Mouse (Mus musculus) heart, embryonic 16.5 days (tissue): ENCODE measurements around the gene 4930451I11Rik. TPM values are rescaled to one million over a fixed set of nuclear protein-coding genes. Genes with fewer than 3 reads are reported as not detected.

ENCODE experiments used
- ATAC-seq: fragments of 200-750 bp; cut with Nextera tagmentation; replicated peaks from 2 replicates; pipeline ENCODE4 v1.8.0; 2017; ENCODE audit warnings: moderate number of reproducible peaks; ENCODE audit not compliant: insufficient read depth, low FRiP score; ENCODE audit errors: extremely low read depth
- H3K27ac ChIP-seq: fragments of 300-500 bp; sonication (generic); 2 replicates; pipeline ENCODE4 v1.5.1; 2014; ENCODE audit warnings: mild to moderate bottlenecking, low read length, control low read depth, moderate library complexity
- H3K27me3 ChIP-seq: fragments of 300-500 bp; sonication (generic); 2 replicates; pipeline ENCODE4 v1.6.1; 2014; ENCODE audit warnings: low read length, mixed read lengths; ENCODE audit not compliant: control insufficient read depth, insufficient read depth
- H3K36me3 ChIP-seq: fragments of 300-500 bp; sonication (generic); 2 replicates; pipeline ENCODE4 v1.6.1; 2014; ENCODE audit not compliant: control insufficient read depth, insufficient read depth
- H3K4me1 ChIP-seq: fragments of 300-500 bp; sonication (generic); 2 replicates; pipeline ENCODE4 v1.6.1; 2014; ENCODE audit warnings: low read length, mixed read lengths; ENCODE audit not compliant: control insufficient read depth, insufficient read depth
- H3K4me2 ChIP-seq: fragments of 300-500 bp; sonication (generic); 2 replicates; pipeline ENCODE4 v1.6.1; 2014; ENCODE audit warnings: low read depth, mild to moderate bottlenecking, control low read depth, low read length
- H3K4me3 ChIP-seq: fragments of 300-500 bp; sonication (generic); 2 replicates; pipeline ENCODE4 v1.5.1; 2014; ENCODE audit warnings: mild to moderate bottlenecking, control low read depth, low read length
- H3K9ac ChIP-seq: fragments of 300-500 bp; sonication (generic); 2 replicates; pipeline ENCODE4 v1.6.1; 2014; ENCODE audit warnings: low read length, control low read depth
- H3K9me3 ChIP-seq: fragments of 300-500 bp; sonication (generic); replicated peaks from 2 replicates; pipeline ENCODE4 v1.6.1; 2016; ENCODE audit warnings: low read length; ENCODE audit not compliant: control insufficient read depth
- WGBS: fragments of 180-500 bp; shearing (Covaris S2); extraction: QIAGEN DNeasy Blood & Tissue Kit; methylation state at CpG from one replicate; pipeline ENCODE4 v1.1.7; 2014; 5-methylcytosine and 5-hydroxymethylcytosine counted together
- polyA plus RNA-seq: library from polyadenylated mRNA; unstranded; fragments of >200 nt; fragmentation: Nextera tagmentation; extraction: Ambion mirVana; gene quantifications from 2 replicates; pipeline ENCODE4 v1.2.1, GENCODE M21; 2015

4930451I11Rik gene
- polyA plus RNA-seq, 1 experiment from 2014 or later = not detected

GRCm38 (mm10) chr7:126861429-126862130 is 30.1 kb upstream of the 4930451I11Rik start, which contains the start of gene Hirip3:
Gene Hirip3 (plus strand): TSS chr7:126861972.
- peak within 1 kb of the TSS; percentile 92 for H3K4me2 ChIP-seq
- peaks cover 43% of the 10 kb centered on the region for H3K36me3 ChIP-seq
- whole genome bisulfite sequencing = under 1% methylated on average over 42 of the region's 42 CpGs

GRCm38 (mm10) chr7:126860987-126861386 is 29.5 kb upstream of the 4930451I11Rik start:
- 60% methylated on average over 5 of the region's 5 CpGs for WGBS
- H3K4me3 ChIP-seq = peak overlapping the region; percentile 76
- H3K27ac ChIP-seq = no peak overlapping the region
- peaks cover 20% of the 10 kb centered on the region for H3K4me1 ChIP-seq
- ATAC-seq = no peak
- peaks cover 41% of the 10 kb centered on the region for H3K36me3 ChIP-seq
- H3K4me2 ChIP-seq = peak overlapping the region; percentile 92
- H3K9me3 ChIP-seq = no peaks in the 10 kb centered on the region
- no peaks in the 10 kb centered on the region for H3K27me3 ChIP-seq
- peak overlapping the region; percentile 81 for H3K9ac ChIP-seq

More at GRCm38 (mm10) chr7:126861429-126862130, 30.1 kb upstream of the 4930451I11Rik start, which contains the start of gene Hirip3:
- peak within 1 kb of the TSS; percentile 88 for H3K27ac ChIP-seq
- H3K27me3 ChIP-seq = no peaks in the 10 kb centered on the region
- H3K4me1 ChIP-seq = peaks cover 20% of the 10 kb centered on the region
- H3K9me3 ChIP-seq = no peaks in the 10 kb centered on the region
- peak within 1 kb of the TSS; percentile 81 for H3K9ac ChIP-seq
- H3K4me3 ChIP-seq = peak within 1 kb of the TSS; percentile 76
- peak; percentile 93 for ATAC-seq

DNA sequence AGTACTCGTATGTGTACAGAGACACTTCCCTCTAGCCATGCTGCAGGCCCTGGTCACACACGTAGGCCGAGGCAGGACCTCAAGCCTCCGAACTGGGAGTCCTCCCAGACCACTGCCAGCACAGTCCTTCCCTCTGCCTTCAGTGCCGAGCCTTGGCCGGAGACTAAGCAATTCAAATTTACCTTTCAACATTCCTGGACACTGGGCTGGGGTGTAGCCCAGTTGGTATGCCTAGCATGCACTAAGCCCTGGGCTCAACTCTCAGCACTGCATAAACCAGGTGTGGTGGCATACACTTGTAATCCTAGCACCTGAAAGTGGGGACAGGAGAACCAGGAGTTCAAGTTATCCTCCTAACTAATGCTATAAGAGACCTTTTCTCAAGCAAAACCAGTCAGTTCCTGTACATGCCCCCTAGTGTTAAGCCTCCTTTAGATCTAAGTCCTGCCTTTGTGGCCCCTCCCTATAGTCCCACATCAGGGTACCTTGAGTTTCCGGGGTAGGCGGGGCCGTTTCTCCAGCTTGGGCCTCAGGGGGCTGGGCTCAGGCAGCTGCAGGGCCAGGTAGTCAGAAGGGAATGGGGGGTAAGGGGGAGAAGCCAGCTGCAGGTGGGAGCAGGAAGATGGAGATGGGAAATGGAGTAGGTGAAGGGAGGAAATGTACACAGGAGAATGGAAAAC is 25.4 kb upstream of the 4930451I11Rik start:
- 77% methylated on average over 9 of the region's 9 CpGs for WGBS
- Histone ChIP-seq H3K27ac (no peak overlapping the region), H3K9ac (no peak overlapping the region), H3K4me3 (no peak overlapping the region), H3K4me2 (no peak overlapping the region), H3K4me1 (peaks cover 8% of the 10 kb centered on the region), H3K9me3 (no peaks in the 10 kb centered on the region), H3K27me3 (no peaks in the 10 kb centered on the region), H3K36me3 (peaks cover 42% of the 10 kb centered on the region)
- ATAC-seq = no peak

GRCm38 (mm10) chr7:126855641-126856040 is 24.2 kb upstream of the 4930451I11Rik start:
- Histone ChIP-seq H3K4me3 (no peak overlapping the region), H3K36me3 (peaks cover 45% of the 10 kb centered on the region), H3K4me1 (peaks cover under 1% of the 10 kb centered on the region), H3K9ac (no peak overlapping the region), H3K27me3 (no peaks in the 10 kb centered on the region), H3K27ac (no peak overlapping the region), H3K9me3 (no peaks in the 10 kb centered on the region), H3K4me2 (no peak overlapping the region)
- ATAC-seq = no peak
- 78% methylated on average over 3 of the region's 3 CpGs for WGBS

- ATAC-seq = no peak
- no peak overlapping the region for H3K27ac ChIP-seq
- 91% methylated on average over 5 of the region's 5 CpGs for WGBS
- H3K9me3 ChIP-seq = no peaks in the 10 kb centered on the region
- H3K36me3 ChIP-seq = peaks cover 35% of the 10 kb centered on the region
- no peak overlapping the region for H3K4me3 ChIP-seq
- no peak overlapping the region for H3K4me2 ChIP-seq
- H3K9ac ChIP-seq = no peak overlapping the region
- H3K27me3 ChIP-seq = peaks cover 11% of the 10 kb centered on the region
- no peaks in the 10 kb centered on the region for H3K4me1 ChIP-seq
Measured at GRCm38 (mm10) chr7:126853454-126853853, 22.0 kb upstream of the 4930451I11Rik start.

DNA sequence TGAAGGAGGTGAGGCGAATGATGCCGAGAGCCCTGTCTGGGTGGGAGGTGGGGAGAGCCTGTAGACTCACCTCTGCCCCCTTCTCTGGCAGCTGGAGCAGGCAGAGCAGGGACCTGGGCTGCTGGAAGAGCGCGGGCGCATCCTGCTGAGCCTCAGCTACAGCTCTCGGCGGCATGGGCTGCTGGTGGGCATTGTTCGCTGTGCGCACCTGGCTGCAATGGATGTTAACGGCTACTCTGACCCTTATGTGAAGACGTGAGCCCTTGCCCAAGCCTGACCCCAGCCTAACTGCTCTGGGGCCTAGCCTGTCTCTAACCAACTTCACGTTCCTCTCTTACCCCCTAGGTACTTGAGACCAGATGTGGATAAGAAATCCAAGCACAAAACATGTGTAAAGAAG is 19.8 kb upstream of the 4930451I11Rik start:
- ATAC-seq = no peak
- peaks cover 28% of the 10 kb centered on the region for H3K27me3 ChIP-seq

GRCm38 (mm10) chr7:126850161-126850560 is 18.7 kb upstream of the 4930451I11Rik start:
- 0 out of 2 replicates have a peak, but pooled peaks cover 6% of the 10 kb centered on the region for H3K4me1 ChIP-seq
- peaks cover 28% of the 10 kb centered on the region for H3K27me3 ChIP-seq
- no peak overlapping the region for H3K27ac ChIP-seq
- H3K4me3 ChIP-seq = no peak overlapping the region
- ATAC-seq = no peak
- H3K36me3 ChIP-seq = peaks cover 16% of the 10 kb centered on the region
- no peak overlapping the region for H3K9ac ChIP-seq
- 58% methylated on average over 6 of the region's 6 CpGs for WGBS
- H3K9me3 ChIP-seq = no peaks in the 10 kb centered on the region
- H3K4me2 ChIP-seq = no peak overlapping the region

More for the DNA sequence above, 19.8 kb upstream of the 4930451I11Rik start:
- no peak overlapping the region for H3K9ac ChIP-seq
- peaks cover 22% of the 10 kb centered on the region for H3K36me3 ChIP-seq
- 55% methylated on average over 12 of the region's 12 CpGs for WGBS
- no peak overlapping the region for H3K4me2 ChIP-seq
- H3K4me3 ChIP-seq = no peak overlapping the region
- H3K27ac ChIP-seq = no peak overlapping the region
- H3K4me1 ChIP-seq = 0 out of 2 replicates have a peak, but pooled peaks cover 6% of the 10 kb centered on the region
- no peaks in the 10 kb centered on the region for H3K9me3 ChIP-seq

DNA sequence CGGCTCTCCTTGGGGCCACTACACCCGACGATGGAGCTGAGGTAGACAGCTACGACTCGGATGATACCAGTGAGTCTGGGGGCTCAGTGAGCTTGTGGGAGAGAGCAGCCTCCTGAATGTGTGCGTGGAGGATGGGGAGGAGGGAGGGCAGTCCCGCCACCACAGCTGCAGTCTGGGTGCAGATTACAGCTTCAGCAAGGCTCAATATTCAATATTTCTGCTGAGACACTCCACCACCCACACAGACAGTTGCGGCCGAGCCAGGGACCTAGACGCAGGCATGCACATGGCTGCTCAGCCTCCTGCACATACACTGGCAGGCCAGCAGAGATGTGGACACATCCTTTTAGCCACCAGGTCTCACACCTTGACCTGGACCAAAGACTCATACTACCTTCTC is 17.4 kb upstream of the 4930451I11Rik start:
- Histone ChIP-seq H3K9me3 (no peaks in the 10 kb centered on the region), H3K27me3 (peaks cover 28% of the 10 kb centered on the region), H3K9ac (no peak overlapping the region), H3K4me2 (no peak overlapping the region), H3K4me1 (0 out of 2 replicates have a peak, but pooled peaks cover 6% of the 10 kb centered on the region), H3K4me3 (no peak overlapping the region), H3K27ac (no peak overlapping the region), H3K36me3 (peaks cover 10% of the 10 kb centered on the region)
- no peak for ATAC-seq
- 32% methylated on average over 10 of the region's 10 CpGs for WGBS
